Mouse (Mus musculus) C2C12 (cell line): ENCODE measurements around the gene Lats2.

Experiments
- CTCF ChIP-seq: IDR thresholded peaks from one replicate; pipeline ENCODE4 v1.5.1; 2011; ENCODE audit not compliant: control insufficient read depth, insufficient read depth, insufficient read length
- MYOD1 ChIP-seq: IDR thresholded peaks from one replicate; pipeline ENCODE4 v1.6.1; 2011; ENCODE audit warnings: low read depth; ENCODE audit not compliant: control insufficient read depth, insufficient read length
- MYOG ChIP-seq: IDR thresholded peaks from one replicate; pipeline ENCODE4 v1.6.1; 2011; ENCODE audit not compliant: control insufficient read depth, insufficient read length; ENCODE audit errors: extremely low read depth

- no peak for TF ChIP-seq MYOD1
- TF ChIP-seq CTCF, result no peak
- TF ChIP-seq MYOG, result no peak
Observed at GRCm38 (mm10) chr14:57769102-57769501, 10.9 kb upstream of the Lats2 start.
